Mouse (Mus musculus): Measurements from ENCODE around the gene Tmc6. TPM values are rescaled to one million over a fixed set of nuclear protein-coding genes. Genes with fewer than 3 reads are reported as not detected.

Gene Tmc6
- polyA plus RNA-seq, 1 experiment: 16.7 TPM

- TF ChIP-seq POLR2A (IDR thresholded peaks at IDR 0.05; ENCODE audit: borderline replicate concordance, low read depth, low read length): no peak
- TF ChIP-seq CTCF (IDR thresholded peaks at IDR 0.05; ENCODE audit: low read depth, low read length): no peak
- no peak overlapping the region for H3K4me3 ChIP-seq (ENCODE audit: insufficient read depth, low read length)
- no peak overlapping the region for H3K27ac ChIP-seq (ENCODE audit: insufficient read depth, low read depth, low read length)
- peaks cover 25% of the 10 kb centered on the region for H3K4me1 ChIP-seq (ENCODE audit: control insufficient read depth, insufficient read depth, low read length)
Measured at GRCm38 (mm10) chr11:117777111-117777510, 4.9 kb downstream of the Tmc6 start.

GRCm38 (mm10) chr11:117776085-117776792 is 5.8 kb downstream of the Tmc6 start:
- no peak overlapping the region for H3K27ac ChIP-seq (ENCODE audit: insufficient read depth, low read depth, low read length)
- no peak overlapping the region for H3K4me3 ChIP-seq (ENCODE audit: insufficient read depth, low read length)
- peaks cover 22% of the 10 kb centered on the region for H3K4me1 ChIP-seq (ENCODE audit: control insufficient read depth, insufficient read depth, low read length)
- no peak for TF ChIP-seq CTCF (IDR thresholded peaks at IDR 0.05; ENCODE audit: low read depth, low read length)
- no peak for TF ChIP-seq POLR2A (IDR thresholded peaks at IDR 0.05; ENCODE audit: borderline replicate concordance, low read depth, low read length)

- Histone ChIP-seq H3K27ac (ENCODE audit: insufficient read depth, low read depth, low read length) (peak overlapping the region; percentile 13), H3K4me1 (ENCODE audit: control insufficient read depth, insufficient read depth, low read length) (peaks cover 22% of the 10 kb centered on the region), H3K4me3 (ENCODE audit: insufficient read depth, low read length) (no peak overlapping the region)
- TF ChIP-seq POLR2A (IDR thresholded peaks at IDR 0.05; ENCODE audit: borderline replicate concordance, low read depth, low read length) (no peak), CTCF (IDR thresholded peaks at IDR 0.05; ENCODE audit: low read depth, low read length) (no peak)
Measured at GRCm38 (mm10) chr11:117775540-117775939, 6.5 kb downstream of the Tmc6 start.

- H3K4me1 ChIP-seq (ENCODE audit: control insufficient read depth, insufficient read depth, low read length): peaks cover 22% of the 10 kb centered on the region
- no peak overlapping the region for H3K4me3 ChIP-seq (ENCODE audit: insufficient read depth, low read length)
- no peak overlapping the region for H3K27ac ChIP-seq (ENCODE audit: insufficient read depth, low read depth, low read length)
- TF ChIP-seq POLR2A (IDR thresholded peaks at IDR 0.05; ENCODE audit: borderline replicate concordance, low read depth, low read length): no peak
- no peak for TF ChIP-seq CTCF (IDR thresholded peaks at IDR 0.05; ENCODE audit: low read depth, low read length)
Measured at GRCm38 (mm10) chr11:117774925-117775324, 7.1 kb downstream of the Tmc6 start.

GRCm38 (mm10) chr11:117772352-117772751 is 9.6 kb downstream of the Tmc6 start:
- no peak overlapping the region for H3K4me3 ChIP-seq (ENCODE audit: insufficient read depth, low read length)
- TF ChIP-seq CTCF (IDR thresholded peaks at IDR 0.05; ENCODE audit: low read depth, low read length) (no peak), POLR2A (IDR thresholded peaks at IDR 0.05; ENCODE audit: borderline replicate concordance, low read depth, low read length) (no peak)
- H3K27ac ChIP-seq (ENCODE audit: insufficient read depth, low read depth, low read length): no peak overlapping the region
- H3K4me1 ChIP-seq (ENCODE audit: control insufficient read depth, insufficient read depth, low read length): peaks cover 19% of the 10 kb centered on the region

- TF ChIP-seq POLR2A (IDR thresholded peaks at IDR 0.05; ENCODE audit: borderline replicate concordance, low read depth, low read length) (no peak), CTCF (IDR thresholded peaks at IDR 0.05; ENCODE audit: low read depth, low read length) (no peak)
- Histone ChIP-seq H3K4me1 (ENCODE audit: control insufficient read depth, insufficient read depth, low read length) (peaks cover 13% of the 10 kb centered on the region), H3K27ac (ENCODE audit: insufficient read depth, low read depth, low read length) (no peak overlapping the region), H3K4me3 (ENCODE audit: insufficient read depth, low read length) (no peak overlapping the region)
Measured at GRCm38 (mm10) chr11:117770407-117770806, 11.6 kb downstream of the Tmc6 start.

GRCm38 (mm10) chr11:117769683-117770047 is 12.3 kb downstream of the Tmc6 start:
- Histone ChIP-seq H3K27ac (ENCODE audit: insufficient read depth, low read depth, low read length) (no peak overlapping the region), H3K4me1 (ENCODE audit: control insufficient read depth, insufficient read depth, low read length) (peaks cover 10% of the 10 kb centered on the region), H3K4me3 (ENCODE audit: insufficient read depth, low read length) (no peak overlapping the region)
- TF ChIP-seq POLR2A (IDR thresholded peaks at IDR 0.05; ENCODE audit: borderline replicate concordance, low read depth, low read length): no peak
- 0 out of 2 replicates have a peak, but pooled peaks have one; percentile 7 for TF ChIP-seq CTCF (IDR thresholded peaks at IDR 0.05; ENCODE audit: low read depth, low read length)

- no peak for TF ChIP-seq CTCF (IDR thresholded peaks at IDR 0.05; ENCODE audit: low read depth, low read length)
- TF ChIP-seq POLR2A (IDR thresholded peaks at IDR 0.05; ENCODE audit: borderline replicate concordance, low read depth, low read length): no peak
- H3K4me1 ChIP-seq (ENCODE audit: control insufficient read depth, insufficient read depth, low read length): peaks cover 10% of the 10 kb centered on the region
- H3K27ac ChIP-seq (ENCODE audit: insufficient read depth, low read depth, low read length): no peak overlapping the region
- H3K4me3 ChIP-seq (ENCODE audit: insufficient read depth, low read length): no peak overlapping the region
Measured at GRCm38 (mm10) chr11:117768725-117769682, 13.0 kb downstream of the Tmc6 start.

GRCm38 (mm10) chr11:117766275-117766674 is 15.7 kb downstream of the Tmc6 start:
- TF ChIP-seq POLR2A (IDR thresholded peaks at IDR 0.05; ENCODE audit: borderline replicate concordance, low read depth, low read length) (no peak), CTCF (IDR thresholded peaks at IDR 0.05; ENCODE audit: low read depth, low read length) (no peak)
- no peak overlapping the region for H3K27ac ChIP-seq (ENCODE audit: insufficient read depth, low read depth, low read length)
- no peak overlapping the region for H3K4me3 ChIP-seq (ENCODE audit: insufficient read depth, low read length)
- peaks cover 10% of the 10 kb centered on the region for H3K4me1 ChIP-seq (ENCODE audit: control insufficient read depth, insufficient read depth, low read length)

GRCm38 (mm10) chr11:117765361-117765760 is 16.6 kb downstream of the Tmc6 start:
- TF ChIP-seq POLR2A (IDR thresholded peaks at IDR 0.05; ENCODE audit: borderline replicate concordance, low read depth, low read length) (no peak), CTCF (IDR thresholded peaks at IDR 0.05; ENCODE audit: low read depth, low read length) (no peak)
- Histone ChIP-seq H3K4me3 (ENCODE audit: insufficient read depth, low read length) (no peak overlapping the region), H3K27ac (ENCODE audit: insufficient read depth, low read depth, low read length) (no peak overlapping the region), H3K4me1 (ENCODE audit: control insufficient read depth, insufficient read depth, low read length) (peaks cover 10% of the 10 kb centered on the region)
